20 mouse cellular contexts compared by ENCODE assay signal in the genomic region with DNA sequence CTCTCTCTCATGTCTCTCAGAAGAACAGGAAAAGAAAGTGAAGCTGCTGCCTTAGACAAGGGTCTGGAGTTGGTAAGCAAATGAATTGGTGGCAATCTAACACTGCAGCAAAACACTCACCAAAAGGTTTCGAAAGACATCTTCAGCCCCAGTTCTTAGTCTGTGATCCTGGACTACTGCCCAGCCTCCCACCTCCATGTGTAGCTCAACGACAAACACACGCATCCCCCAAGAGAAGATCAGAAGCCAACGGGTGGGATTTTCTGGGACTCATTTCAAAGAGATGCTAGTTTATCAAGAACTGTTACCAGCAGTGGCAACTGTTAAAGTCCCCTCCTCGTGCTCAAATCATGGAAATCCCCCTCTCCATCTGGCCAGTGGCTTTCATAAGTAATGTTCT. TPM values are rescaled to one million over a fixed set of nuclear protein-coding genes. Genes with fewer than 3 reads are reported as not detected.
A peak's percentile ranks its signal among the peaks of the same experiment; 100 is the strongest.
DNase-seq lines count a peak whose midpoint lies in the region; ATAC-seq and TF ChIP-seq lines count a peak whose summit lies in the region.
"Had no signal": no experiment of that assay in that cellular context is flagged by ENCODE, and none has a peak within 500 bp of the region (broad histone marks: within the 10 kb centered on the region; RNA-seq: fewer than 3 reads in every experiment).

No protein-coding gene starts in this region.

- H3K4me1 ChIP-seq in heart, embryonic 10.5 days = peaks cover 18% of the 10 kb centered on the region
- H3K4me1 ChIP-seq in heart, adult 2 months (ENCODE audit: control insufficient read depth, insufficient read depth, low read length) = peaks cover 5% of the 10 kb centered on the region; the same call in 1 of the 2 replicates
- no peaks in the 10 kb centered on the region for H3K4me1 ChIP-seq in liver, embryonic 11.5 days (replicated peaks; ENCODE audit: control insufficient read depth, insufficient read depth, low read length)
- H3K4me1 ChIP-seq in liver, postnatal 0 days (ENCODE audit: insufficient read depth) = no peaks in the 10 kb centered on the region
- H3K4me1 ChIP-seq: embryonic facial prominence, embryonic 10.5 days; forebrain, embryonic 15.5 days; hindbrain, embryonic 13.5 days; intestine, embryonic 15.5 days had no signal

- no peak overlapping the region for H3K9ac ChIP-seq in heart, adult 2 months (ENCODE audit: low read depth, low read length)
- H3K9ac ChIP-seq in liver, embryonic 11.5 days (ENCODE audit: low read depth, low read length) = no peak overlapping the region
- no peak overlapping the region for H3K9ac ChIP-seq in liver, postnatal 0 days (replicated peaks)
- H3K9ac ChIP-seq: forebrain, embryonic 15.5 days; hindbrain, embryonic 13.5 days; intestine, embryonic 15.5 days had no signal

- H3K36me3 ChIP-seq in heart, embryonic 10.5 days = no peaks in the 10 kb centered on the region
- H3K36me3 ChIP-seq in heart, adult 2 months (ENCODE audit: control insufficient read depth, insufficient read depth, low read length) = peaks cover 2% of the 10 kb centered on the region
- H3K36me3 ChIP-seq in liver, embryonic 11.5 days (ENCODE audit: control insufficient read depth, insufficient read depth, low read length) = no peaks in the 10 kb centered on the region
- no peaks in the 10 kb centered on the region for H3K36me3 ChIP-seq in liver, postnatal 0 days (replicated peaks; ENCODE audit: insufficient read depth, low read length)
- H3K36me3 ChIP-seq: embryonic facial prominence, embryonic 10.5 days; forebrain, embryonic 15.5 days; G1E; hindbrain, embryonic 13.5 days; intestine, embryonic 15.5 days had no signal

- no peaks in the 10 kb centered on the region for H3K9me3 ChIP-seq in heart, embryonic 10.5 days
- no peaks in the 10 kb centered on the region for H3K9me3 ChIP-seq in liver, embryonic 11.5 days (ENCODE audit: control insufficient read depth, low read length)
- no peaks in the 10 kb centered on the region for H3K9me3 ChIP-seq in liver, postnatal 0 days (ENCODE audit: low read length)
- H3K9me3 ChIP-seq: embryonic facial prominence, embryonic 10.5 days; forebrain, embryonic 15.5 days; hindbrain, embryonic 13.5 days; intestine, embryonic 15.5 days had no signal

- 79% methylated on average over 5 of the region's 5 CpGs for WGBS in heart, embryonic 10.5 days
- WGBS in heart, adult 2 months = 77% methylated on average over 5 of the region's 5 CpGs
- 81% methylated on average over 5 of the region's 5 CpGs for WGBS in liver, embryonic 11.5 days
- 67% methylated on average over 5 of the region's 5 CpGs for WGBS in liver, postnatal 0 days (ENCODE audit: insufficient replicate concordance)

- no peaks in the 10 kb centered on the region for H3K79me2 ChIP-seq in heart, adult 2 months (replicated peaks; ENCODE audit: control insufficient read depth, insufficient read depth, low read length)

- TF ChIP-seq POLR2A in heart, adult 2 months (IDR thresholded peaks at IDR 0.05; ENCODE audit: insufficient read depth, low read depth, low read length) = no peak

- intact Hi-C loops in heart, adult 2 months (cut with DNase I) = no loop called here

- no peak overlapping the region for H3K4me2 ChIP-seq in liver, embryonic 11.5 days
- H3K4me2 ChIP-seq in liver, postnatal 0 days (ENCODE audit: low read depth, low read length) = no peak overlapping the region
- H3K4me2 ChIP-seq: forebrain, embryonic 15.5 days; hindbrain, embryonic 13.5 days; intestine, embryonic 15.5 days had no signal

- DNase-seq in heart, embryonic 10.5 days (ENCODE audit: low spot score) = peak; percentile 41
- no peak for DNase-seq in heart, adult 2 months
- DNase-seq in liver, embryonic 11.5 days (ENCODE audit: low spot score) = peak; percentile 14
- DNase-seq in liver, postnatal 0 days = no peak
- peak; percentile 36 for DNase-seq in right cerebral cortex, postnatal 14 days
- no peak for DNase-seq in right cerebral cortex, adult 18-20 months
- DNase-seq in cerebellum, adult 8-10 months = no peak
- DNase-seq: adrenal gland, adult 8-10 months; adrenal gland, postnatal 36 days; cerebellum, adult 11 months; cerebellum, adult 9-10 months; cerebellum, postnatal 36 days; gastrocnemius, postnatal 14 days; heart, postnatal 10 days had no signal

- no peak overlapping the region for H3K4me3 ChIP-seq in heart, embryonic 10.5 days
- H3K4me3 ChIP-seq in heart, adult 2 months = no peak overlapping the region
- no peak overlapping the region for H3K4me3 ChIP-seq in liver, embryonic 11.5 days (ENCODE audit: low read depth, low read length)
- no peak overlapping the region for H3K4me3 ChIP-seq in liver, postnatal 0 days (ENCODE audit: low read depth, low read length)
- H3K4me3 ChIP-seq: embryonic facial prominence, embryonic 10.5 days; forebrain, embryonic 15.5 days; hindbrain, embryonic 13.5 days; intestine, embryonic 15.5 days had no signal

- H3K27me3 ChIP-seq in heart, embryonic 10.5 days (ENCODE audit: insufficient read depth, poor library complexity, severe bottlenecking) = 0 out of 2 replicates have a peak, but pooled peaks cover 5% of the 10 kb centered on the region
- no peaks in the 10 kb centered on the region for H3K27me3 ChIP-seq in heart, adult 2 months (ENCODE audit: control insufficient read depth, insufficient read depth, low read length)
- H3K27me3 ChIP-seq in liver, embryonic 11.5 days (replicated peaks; ENCODE audit: control insufficient read depth, insufficient read depth, low read length) = no peaks in the 10 kb centered on the region
- H3K27me3 ChIP-seq in liver, postnatal 0 days (ENCODE audit: insufficient read depth, low read length) = no peaks in the 10 kb centered on the region
- H3K27me3 ChIP-seq: forebrain, embryonic 15.5 days; hindbrain, embryonic 13.5 days; intestine, embryonic 15.5 days had no signal

- TF ChIP-seq CTCF in heart, adult 2 months (IDR thresholded peaks at IDR 0.05) = no peak
- no peak for TF ChIP-seq CTCF in liver, postnatal 0 days (IDR thresholded peaks at IDR 0.05; ENCODE audit: low read depth)

- no peak for TF ChIP-seq EP300 in heart, adult 2 months (IDR thresholded peaks at IDR 0.05; ENCODE audit: insufficient read depth, low read depth, low read length)
- no peak for TF ChIP-seq EP300 in liver, postnatal 0 days (IDR thresholded peaks at IDR 0.05; ENCODE audit: low read depth)

- no peak for ATAC-seq in liver, embryonic 11.5 days (replicated peaks; ENCODE audit: low FRiP score)
- ATAC-seq in liver, postnatal 0 days = no peak
- ATAC-seq: forebrain, embryonic 15.5 days; hindbrain, postnatal 0 days; intestine, embryonic 15.5 days had no signal

- H3K27ac ChIP-seq in heart, embryonic 10.5 days = no peak overlapping the region
- no peak overlapping the region for H3K27ac ChIP-seq in heart, adult 2 months
- H3K27ac ChIP-seq in liver, embryonic 11.5 days (ENCODE audit: low read depth, low read length) = no peak overlapping the region
- H3K27ac ChIP-seq in liver, postnatal 0 days (ENCODE audit: low read depth) = no peak overlapping the region
- H3K27ac ChIP-seq: embryonic facial prominence, embryonic 10.5 days; forebrain, embryonic 15.5 days; hindbrain, embryonic 13.5 days; hindbrain, postnatal 0 days; intestine, embryonic 15.5 days had no signal

RNA-seq across cellular contexts. Expression of a gene that starts 20.3 kb away (rescaled TPM):
- polyA plus RNA-seq in heart, embryonic 10.5 days (2016; fragmentation: Nextera tagmentation; extraction: Ambion mirVana) = 5.4 and 8.2 TPM in 2 replicates
- total RNA-seq in heart, adult 2 months (2021) = 10 to 100 TPM; 11.4 to 13.6 TPM
- polyA plus RNA-seq in heart, adult 2 months (2012; rRNA removed) = 12.1 and 16.6 TPM in 2 replicates
- 2.7 and 3.1 TPM in 2 replicates for polyA plus RNA-seq in liver, embryonic 11.5 days (2014; fragmentation: Nextera tagmentation; extraction: Ambion mirVana)
- polyA plus RNA-seq in liver, postnatal 0 days (2015; fragmentation: Nextera tagmentation; extraction: Ambion mirVana) = 1.7 and 1.9 TPM in 2 replicates
- total RNA-seq: G1E had no signal
- polyA plus RNA-seq: G1E had no signal

Comparison
In these comparisons a context has a peak if more than half of its experiments do, and no peak if none do; other contexts are left out.
1. DNase-seq: peak in heart, embryonic 10.5 days (single experiment), liver, embryonic 11.5 days (single experiment) and right cerebral cortex, postnatal 14 days (single experiment); none in heart, adult 2 months (0 of 2), liver, postnatal 0 days (single experiment), right cerebral cortex, adult 18-20 months (single experiment) and cerebellum, adult 8-10 months (single experiment).